Mouse (Mus musculus): ENCODE data around the gene Mast4.

Mast4 gene

DNA sequence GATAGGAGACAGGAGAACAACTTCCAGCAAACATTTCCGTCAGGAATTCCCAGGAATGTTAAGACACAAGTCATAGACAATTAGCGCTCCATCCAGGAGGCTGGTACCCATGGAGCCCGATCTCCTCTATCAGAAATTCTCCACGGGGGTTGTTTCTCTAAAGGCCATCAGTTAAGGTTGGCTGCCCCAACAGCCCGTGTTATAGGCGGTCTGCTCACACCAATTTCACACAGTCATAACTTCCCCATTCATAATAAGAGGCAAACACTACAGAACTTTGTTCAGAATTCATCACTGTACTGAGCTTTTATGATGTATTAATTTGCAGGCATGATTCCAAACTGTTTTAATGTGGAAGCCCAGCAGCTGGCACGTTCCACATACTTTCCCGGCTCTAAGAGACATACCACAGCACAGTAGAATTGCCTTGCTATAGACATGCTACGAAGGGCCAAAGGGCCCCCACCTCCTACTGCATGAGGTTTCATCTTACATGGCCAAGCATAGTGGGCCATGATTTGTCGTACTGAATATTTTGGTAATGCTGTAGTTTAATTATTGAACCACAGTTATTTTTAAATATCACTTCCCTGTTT, 19.1 kb downstream of the Mast4 start:
- DNase-seq (ENCODE audit: low spot score), result no peak

DNA sequence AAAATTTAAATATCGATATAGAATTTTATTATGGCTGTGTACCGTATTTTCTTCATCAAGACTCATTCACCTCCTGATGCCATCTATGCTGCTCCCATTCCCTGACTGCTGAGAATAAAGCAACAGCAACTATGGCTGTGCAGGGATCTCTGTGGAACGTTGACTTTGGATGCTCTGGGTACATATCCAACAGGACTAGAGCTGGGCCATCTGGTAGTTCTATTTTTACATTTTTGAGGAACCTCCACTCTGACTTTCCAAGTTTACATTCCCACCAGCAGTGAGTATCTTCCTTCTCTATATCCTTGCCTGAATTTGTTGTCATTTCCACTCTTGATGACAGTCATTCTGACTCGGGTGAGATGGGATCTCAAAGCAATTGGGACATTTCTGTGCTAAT, 26.0 kb downstream of the Mast4 start:
- no peak for DNase-seq (ENCODE audit: low spot score)

DNA sequence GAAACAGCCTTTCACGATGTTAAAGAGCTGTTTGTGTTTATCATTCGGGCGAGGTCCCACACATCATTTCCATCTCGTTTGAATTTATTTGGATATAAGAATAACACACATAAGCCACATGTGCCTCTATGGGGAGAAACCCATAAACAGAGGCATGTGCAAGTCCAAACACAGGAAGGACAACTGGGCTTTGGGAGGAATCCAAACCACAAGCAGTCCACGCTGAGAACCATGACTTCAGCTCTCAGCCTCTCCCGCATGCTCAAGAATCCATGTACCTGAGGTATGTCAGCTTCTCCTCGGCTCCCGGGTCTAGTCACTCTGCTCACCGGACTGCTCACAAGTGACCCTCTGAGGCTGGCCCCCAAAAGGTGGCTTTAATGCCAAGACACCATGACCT, 30.5 kb downstream of the Mast4 start:
- DNase-seq (ENCODE audit: low spot score), result no peak

DNA sequence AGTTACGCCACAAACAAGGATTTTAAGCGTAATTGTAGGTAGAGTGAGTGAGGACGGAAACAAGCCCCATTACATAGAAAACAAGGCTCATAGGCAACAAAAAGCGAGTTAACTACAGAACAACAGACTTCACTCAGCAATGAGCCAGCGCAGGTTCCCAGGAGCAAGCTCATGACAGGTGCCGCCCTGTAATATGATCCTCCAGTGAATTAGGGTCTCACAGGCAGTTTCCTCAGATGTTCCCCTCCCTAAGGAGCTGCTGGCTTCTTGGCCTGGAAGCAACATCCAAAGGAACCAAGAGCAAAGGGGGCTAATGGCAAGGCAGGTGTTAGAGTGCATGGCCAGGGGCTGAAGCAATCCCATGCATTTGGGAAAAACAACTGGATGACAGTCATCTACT, 31.8 kb downstream of the Mast4 start:
- no peak for DNase-seq (ENCODE audit: low spot score)

DNA sequence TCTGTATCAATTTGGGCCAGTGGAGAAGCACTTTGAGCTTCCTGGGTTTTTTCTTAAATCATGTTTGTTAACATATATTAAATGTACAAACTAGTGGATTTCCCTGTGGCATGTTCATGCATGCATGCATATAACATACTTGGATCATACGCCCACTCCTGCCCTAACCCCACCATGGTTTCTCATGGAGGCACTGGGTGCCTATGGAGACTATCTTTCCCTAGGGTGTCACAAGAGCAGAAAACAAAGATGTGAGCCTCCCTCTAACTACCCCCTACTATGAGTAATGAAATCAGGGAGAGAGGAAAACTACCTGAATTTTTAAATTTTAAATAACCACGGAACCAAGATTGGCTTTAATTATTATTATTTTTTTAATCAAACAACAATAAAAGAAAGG, 32.2 kb downstream of the Mast4 start:
- DNase-seq (ENCODE audit: low spot score), result no peak

DNA sequence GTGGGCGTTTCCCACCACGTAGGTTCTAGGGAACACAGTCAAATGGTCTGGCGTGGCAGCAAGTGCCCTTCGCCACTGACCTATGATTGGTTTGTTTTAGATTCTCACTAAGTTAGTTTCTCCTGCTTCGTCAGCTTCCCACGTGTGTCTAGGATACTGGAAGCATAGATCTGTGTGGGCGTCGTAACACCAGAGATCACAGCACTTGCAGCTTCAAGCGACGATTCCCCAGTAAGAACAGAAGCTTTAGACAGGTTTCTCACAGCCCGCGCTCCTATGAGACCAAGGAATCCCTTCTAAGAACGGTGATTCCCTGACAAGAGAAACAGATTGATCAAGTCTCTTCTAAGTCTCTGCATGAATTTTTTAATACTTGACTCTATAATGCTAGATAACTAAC, 39.9 kb downstream of the Mast4 start:
- no peak for DNase-seq (ENCODE audit: low spot score)

DNA sequence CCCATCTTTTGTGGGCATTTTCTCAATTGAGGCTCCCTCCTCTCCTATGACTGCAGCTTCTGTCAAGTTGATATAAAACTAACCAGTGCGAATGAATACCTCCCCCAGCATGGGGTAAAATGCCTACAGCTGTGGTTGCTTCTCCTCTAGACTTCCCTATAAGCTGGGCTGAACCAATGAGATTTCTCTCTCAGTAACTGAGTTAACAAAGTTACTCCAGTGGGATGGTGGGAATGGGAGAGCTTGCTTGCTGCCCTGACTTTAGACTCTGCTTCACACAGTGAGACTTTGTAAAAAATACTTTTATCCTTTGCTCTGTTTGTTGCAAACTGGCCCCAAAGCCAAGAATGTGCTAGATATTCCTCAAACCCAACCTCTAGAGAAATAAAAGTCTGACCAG, 41.2 kb downstream of the Mast4 start:
- DNase-seq (ENCODE audit: low spot score), result no peak

DNA sequence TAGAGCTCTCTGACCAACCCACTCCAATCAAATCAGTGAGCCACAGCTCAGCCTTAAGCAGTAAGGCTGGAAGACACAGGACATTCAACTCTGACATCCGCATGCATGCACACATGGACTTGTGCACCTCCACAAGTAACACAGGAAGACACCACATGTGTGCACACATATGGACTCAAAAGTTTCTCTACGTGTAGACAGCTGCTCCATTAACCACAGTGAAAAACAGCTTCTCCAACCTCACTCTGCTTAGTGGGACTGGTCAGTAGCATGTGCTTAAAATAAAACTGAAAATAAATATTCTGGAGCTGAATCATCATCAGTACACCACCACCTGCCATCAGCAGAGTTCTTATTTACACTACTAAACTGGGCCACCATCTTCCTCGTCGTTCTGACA, 43.2 kb downstream of the Mast4 start:
- no peak for DNase-seq (ENCODE audit: low spot score)

DNA sequence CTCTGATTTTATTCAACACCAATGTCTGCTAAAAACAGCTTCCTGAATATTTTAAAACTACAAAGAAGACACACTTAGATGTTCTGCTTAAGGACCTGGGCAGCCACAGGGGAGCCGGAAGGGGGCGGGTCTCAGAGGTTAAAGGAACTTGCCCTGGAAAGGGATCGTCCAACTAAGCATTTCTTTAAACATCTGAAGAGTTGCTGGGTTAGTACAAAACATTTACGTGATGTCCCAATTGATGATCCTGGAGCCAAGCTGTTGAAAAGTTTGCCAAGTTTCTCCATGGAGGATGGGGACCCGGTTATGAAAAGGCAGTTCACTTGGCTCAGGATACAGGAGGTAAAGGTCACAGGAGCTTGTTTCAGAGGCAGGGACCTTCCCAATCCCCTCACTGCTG, 48.5 kb downstream of the Mast4 start:
- no peak for DNase-seq (ENCODE audit: low spot score)

DNA sequence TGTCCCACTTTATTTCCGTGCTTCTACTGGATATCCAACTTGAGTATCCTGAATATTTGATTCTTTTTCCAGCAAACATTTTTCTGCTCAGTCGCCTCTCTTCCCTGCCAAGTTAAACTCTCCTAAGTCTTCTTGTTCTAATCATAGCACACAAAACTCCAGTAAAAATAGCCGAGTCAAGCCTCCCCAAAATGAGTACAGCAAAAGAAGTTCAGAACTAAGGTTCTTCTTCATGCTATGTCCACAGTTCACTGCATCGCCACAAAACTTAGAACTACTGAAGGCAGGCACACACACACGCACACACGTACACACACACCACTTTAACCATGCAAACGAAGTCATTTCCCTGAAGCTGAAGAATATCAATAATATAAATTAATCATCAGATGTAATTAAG, 49.3 kb downstream of the Mast4 start:
- no peak for DNase-seq (ENCODE audit: low spot score)

DNA sequence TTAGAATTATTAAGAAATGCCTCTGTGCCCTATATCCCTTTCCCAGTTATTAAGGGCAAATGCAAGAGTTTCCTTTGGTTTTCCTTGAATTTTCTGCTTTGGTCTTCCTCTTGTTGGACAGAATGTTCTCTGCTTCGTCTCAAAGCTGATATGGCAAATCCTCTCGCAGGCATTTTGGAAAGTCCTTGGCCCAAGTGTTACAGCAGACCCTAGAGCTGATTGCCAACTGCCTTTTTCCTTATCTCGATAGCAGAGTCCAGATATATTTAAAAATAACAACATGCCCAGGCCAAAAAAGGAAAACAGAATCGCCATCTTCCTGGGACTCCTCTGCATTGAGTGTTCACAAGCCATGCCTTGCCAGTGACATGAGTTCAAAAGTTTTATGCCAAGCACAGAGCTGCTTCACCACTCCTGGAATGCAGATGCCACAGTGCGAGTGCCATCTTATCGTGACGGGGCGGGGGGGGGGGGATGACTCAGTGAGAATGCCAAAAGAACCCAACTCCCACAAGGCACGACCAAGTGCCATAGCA, 63.4 kb downstream of the Mast4 start:
- no peak for DNase-seq (ENCODE audit: low spot score)

DNA sequence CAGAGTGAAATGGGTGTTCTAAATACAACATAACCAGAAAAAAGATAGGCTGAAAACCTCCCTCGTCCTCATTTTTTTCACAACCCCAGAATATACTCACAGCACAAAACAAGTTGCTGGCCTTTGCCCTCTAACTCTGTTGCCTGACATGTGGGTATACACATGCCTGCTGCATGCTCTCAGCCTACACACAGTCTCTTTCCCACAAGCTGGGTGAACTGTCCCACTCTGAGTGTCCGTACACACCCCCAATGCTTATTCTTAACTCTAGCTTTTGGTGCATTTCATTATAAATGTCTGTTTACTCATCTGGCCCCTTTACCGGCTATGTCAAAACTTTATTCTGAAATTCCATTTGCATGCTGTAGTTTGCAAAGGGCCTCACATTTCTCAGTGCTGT, 71.6 kb downstream of the Mast4 start:
- no peak for DNase-seq (ENCODE audit: low spot score)

DNA sequence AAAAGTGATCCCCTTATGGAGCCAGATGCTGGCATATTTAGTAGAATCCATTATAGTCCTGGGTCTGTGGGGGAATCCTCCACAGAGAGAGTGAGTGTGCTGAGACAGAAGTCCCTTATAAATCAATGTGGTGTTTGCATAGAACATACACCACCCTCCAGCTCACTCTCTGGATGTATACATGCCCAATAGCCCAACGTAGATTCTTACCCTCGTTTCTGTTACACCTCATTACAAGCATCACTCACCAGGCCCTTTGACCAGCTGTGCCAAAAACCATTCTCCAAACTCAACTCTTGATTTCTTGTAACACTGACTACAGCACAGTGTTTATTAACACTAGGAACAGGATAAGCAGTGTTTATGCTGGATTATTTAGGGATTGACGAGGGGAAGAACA, 72.2 kb downstream of the Mast4 start:
- DNase-seq (ENCODE audit: low spot score), result no peak

DNA sequence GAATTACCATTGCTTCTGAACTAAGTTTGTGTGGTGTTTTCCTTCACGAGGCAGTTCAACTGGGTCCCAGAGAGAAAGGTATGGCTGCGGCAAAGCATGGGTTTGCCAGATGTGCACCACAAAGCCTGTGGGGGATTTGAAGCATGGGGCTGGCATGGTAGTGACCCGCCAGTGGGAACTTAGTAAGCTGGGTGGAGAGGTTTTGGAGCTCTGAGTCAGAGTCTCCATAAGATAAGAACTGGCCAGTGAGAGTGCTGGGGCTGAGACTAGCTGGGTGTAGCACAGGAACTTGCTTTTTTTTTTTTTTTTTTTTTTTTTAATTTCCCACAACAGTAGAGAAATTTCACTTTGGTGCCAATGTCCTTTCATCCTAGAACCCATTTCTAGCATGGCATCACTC, 73.9 kb downstream of the Mast4 start:
- DNase-seq (ENCODE audit: low spot score), result no peak

DNA sequence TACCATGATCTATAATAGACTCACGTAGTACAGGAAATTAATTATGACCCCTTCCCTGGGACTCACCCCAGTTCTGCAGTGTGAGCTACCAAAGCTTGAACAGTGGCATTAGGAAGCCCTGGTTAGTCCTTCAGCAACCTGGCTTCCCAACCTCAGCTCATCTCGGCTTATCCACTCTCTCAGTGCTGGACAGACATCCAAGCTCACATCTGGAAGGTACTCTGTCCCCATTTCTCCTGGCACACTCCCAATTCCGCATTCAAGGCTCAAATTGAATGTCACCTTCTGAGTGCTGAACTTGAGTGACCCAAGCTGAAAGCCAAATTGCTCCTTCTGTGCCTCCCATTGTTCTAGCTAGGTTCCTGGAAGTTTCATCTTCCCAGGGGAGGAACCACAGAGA, 76.2 kb downstream of the Mast4 start:
- no peak for DNase-seq (ENCODE audit: low spot score)

DNA sequence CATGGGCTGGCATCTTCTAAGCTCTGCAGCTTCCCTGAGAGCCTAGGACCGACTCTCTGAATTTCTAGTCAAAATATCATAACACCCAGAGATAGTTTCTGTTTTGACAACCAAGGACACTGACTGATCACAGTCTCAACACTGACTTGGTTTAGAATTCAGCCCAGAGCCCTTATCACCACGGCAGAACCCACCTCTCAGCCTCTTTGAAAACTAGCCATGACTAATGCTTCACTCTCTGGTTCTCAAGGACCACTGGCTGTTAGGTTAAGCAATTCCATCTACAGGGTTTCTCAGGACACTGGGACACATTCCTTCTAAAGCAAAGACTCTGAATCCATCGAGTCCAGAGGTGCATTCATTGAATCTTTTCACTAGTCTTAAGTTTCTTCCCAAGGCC, 79.4 kb downstream of the Mast4 start:
- no peak for DNase-seq (ENCODE audit: low spot score)

DNA sequence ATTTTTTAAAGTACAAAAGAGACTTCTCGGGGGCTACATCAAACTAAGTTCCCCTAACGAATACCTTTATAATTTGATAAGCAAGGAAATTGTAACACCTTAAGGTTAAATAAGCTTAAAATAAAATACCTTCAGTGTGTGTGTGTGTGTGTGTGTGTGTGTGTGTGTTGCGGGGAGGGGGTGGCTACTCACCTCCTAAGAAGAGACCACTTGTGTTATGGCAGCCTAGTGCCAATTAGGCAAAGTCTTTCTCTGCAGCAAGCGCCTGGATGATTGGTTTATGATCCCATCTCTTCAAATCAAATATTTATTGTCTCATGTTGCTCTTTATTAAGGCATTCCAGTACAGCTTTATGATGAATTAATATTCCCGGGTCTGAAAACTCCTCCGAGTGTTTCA, 81.2 kb downstream of the Mast4 start:
- DNase-seq (ENCODE audit: low spot score), result no peak

DNA sequence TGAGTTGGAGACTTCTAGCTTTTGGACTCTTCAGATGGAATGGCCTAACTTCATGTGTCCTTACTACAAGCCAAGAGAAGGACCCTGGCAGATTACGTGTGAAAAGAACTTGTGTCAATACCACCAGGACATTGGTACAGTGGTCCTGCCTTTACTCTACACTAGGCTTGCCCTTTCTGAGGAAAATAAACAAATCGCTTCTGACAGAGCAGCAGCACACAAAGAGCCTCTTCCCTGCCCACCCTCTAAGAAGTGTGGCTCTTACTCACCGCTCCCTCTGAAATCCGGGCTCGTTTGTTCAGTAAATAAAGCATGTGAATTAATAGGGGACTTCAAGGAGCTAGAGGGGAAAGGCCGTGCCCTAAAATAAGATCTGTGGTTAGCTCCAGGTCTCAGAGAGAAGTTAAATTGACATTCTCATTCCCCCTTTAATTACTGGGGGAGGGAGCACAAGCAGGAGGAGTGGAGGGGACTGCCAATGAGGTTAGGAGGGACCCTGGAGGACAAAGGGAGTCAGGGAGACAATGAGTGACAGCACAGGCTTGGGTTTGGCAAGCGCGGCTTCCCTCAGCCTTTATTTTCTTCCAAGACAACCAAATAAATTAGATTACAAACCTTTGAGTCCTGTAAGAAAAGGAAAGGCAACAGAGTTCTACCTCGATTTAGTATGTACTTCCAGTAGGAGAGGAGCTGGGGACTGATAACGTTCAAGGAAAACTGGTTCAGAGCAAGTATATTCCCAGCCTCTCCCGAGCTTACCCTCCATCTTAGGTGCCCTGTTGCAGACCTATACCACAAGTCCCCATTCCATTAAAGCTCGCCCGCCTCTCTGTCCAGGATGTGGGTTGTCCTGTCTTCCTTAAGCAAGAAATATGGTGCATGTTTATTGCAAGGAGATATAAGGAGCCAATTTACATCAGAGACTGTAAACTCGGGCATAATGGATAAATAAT, 85.9 kb downstream of the Mast4 start:
- no peak for DNase-seq (ENCODE audit: low spot score)

DNA sequence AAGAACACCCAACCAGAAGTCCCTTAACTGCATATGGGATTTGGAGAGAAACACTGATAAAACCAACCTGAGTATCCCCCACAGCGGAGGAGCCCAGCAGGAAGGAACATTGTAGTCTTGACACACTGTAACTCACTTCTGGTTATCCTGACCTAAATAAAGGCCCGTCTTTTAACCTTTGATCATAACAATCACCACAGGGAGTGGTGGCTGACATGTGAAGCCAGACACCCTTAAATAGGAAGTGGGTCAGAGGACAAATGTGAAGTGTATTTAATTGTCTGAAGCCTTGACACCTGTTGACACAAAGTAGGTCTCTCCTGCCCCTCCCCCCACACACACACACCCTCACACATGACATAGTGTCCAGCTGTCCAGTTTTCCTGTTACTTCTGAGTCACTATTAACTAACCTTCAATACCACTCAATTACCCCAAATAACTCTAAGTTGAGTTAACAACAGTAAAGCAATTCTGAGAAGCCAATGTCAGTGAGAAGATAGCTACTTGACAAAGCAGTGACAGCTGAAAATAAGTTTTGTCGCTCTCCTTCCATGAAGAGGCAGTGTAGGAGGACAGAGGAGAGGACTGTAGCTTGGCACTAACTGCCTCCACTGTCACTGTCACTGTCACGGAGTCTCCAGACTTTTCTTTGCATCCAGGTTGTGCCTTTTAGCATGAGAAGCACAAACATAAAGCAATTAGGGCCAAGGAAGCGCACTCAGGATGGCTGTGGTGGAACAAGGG, 87.2 kb downstream of the Mast4 start:
- DNase-seq (ENCODE audit: low spot score), result no peak

DNA sequence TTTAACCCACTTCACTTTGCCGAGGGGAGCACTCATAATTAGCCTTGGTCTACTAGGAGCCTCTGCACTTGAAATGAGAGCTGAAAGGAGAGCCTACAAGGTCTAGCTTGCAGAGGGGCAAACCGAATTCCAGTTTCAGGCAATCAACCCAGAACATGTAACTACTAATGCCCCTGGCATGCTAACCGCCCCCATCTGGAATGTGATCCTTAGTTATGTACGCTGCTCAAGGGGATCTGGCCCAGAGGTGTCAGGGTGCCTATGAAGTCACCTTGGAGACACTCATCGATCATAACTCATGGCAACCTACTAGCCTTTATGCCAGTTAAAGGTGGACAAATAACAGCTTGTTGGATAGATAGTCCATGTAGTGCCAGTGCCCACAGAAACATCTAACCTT, 88.9 kb downstream of the Mast4 start:
- DNase-seq (ENCODE audit: low spot score), result no peak

DNA sequence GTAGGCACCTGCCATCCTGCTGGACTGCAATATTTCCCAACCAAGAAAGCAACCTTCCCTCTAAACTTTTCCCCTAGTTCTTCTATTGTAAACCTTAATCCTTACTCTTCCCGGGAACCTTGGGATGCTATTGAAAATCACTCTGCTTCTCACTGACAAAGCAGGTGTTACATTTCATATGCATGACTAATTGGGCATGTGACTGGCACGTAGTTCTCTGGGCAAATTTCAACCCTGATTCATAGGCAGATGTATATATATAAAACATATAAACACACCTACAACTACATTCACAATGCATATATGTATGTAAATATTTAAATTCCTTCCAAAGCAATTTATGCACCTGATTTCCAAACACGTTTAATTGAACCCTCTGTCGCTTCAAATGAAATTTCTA, 90.2 kb downstream of the Mast4 start:
- DNase-seq (ENCODE audit: low spot score), result no peak

DNA sequence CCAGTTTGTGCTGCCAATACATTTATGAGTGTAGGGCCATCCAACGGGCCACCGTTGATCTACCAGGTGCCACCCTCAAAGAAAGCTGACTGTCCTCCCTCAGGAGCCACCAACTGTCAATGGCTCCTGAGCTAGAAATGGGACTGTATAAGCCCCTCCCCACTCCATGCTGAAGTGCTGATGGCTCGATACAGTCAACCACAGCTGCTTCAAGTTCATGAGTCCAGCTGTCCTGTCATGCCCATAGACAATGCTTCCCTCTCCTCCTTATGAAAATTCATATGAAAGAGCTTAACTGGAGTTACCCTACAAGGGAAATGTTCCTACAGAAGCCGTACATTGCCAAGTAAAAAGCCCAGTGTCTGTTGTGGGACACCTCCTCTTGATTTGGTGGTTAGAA, 93.2 kb downstream of the Mast4 start:
- no peak for DNase-seq (ENCODE audit: low spot score)

DNA sequence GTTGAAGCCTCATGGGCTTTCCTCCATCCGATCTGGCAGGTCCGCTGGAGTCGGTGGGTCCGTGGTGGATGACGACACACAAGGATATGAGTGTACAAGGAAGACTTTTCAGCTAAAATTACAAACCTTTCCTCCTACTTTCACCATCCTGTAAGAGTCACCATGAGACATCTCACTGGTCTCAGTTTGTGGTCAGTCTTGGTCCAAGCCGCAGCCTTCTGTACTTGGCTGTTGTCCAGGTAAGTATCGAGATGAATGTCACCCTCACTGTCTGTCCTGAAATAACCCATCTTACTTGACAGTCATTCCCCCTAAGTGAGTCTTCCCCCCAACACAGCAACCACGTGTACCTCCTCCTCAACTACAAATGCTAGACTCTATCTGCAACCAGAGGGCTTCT, 94.6 kb downstream of the Mast4 start:
- no peak for DNase-seq (ENCODE audit: low spot score)

All from layer of hippocampus, adult 9-10 months (tissue).